Comparison of ENCODE assay signal across 7 mouse cellular contexts in the genomic region with DNA sequence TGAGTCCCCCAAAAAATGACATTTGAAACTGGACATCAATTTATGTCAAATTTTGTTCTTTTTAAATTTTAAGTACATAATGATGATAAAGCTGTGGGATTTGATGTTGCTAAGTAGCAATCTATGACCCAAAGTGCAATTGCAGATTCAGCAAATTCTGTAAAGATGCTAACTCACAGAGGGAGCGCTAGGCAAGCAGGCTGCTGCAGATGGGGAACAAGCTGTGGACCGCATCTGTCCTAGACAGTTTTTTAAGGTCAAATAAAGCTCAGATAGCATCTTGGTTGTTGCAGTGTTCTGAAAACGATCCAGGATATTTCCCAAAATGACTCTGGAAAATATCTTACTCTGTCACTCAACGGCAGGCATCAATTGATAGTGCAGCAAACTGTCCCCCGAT. TPM values are rescaled to one million over a fixed set of nuclear protein-coding genes. Genes with fewer than 3 reads are reported as not detected.
DNase-seq lines count a peak whose midpoint lies in the region; ATAC-seq and TF ChIP-seq lines count a peak whose summit lies in the region.

No protein-coding gene starts in this region.

- H3K9me3 ChIP-seq in lung, embryonic 14.5 days (ENCODE audit: low read depth, low read length) = no peaks in the 10 kb centered on the region
- H3K9me3 ChIP-seq in hindbrain, postnatal 0 days (ENCODE audit: low read length) = no peaks in the 10 kb centered on the region
- H3K9me3 ChIP-seq in midbrain, embryonic 11.5 days (ENCODE audit: control insufficient read depth, low read length) = no peaks in the 10 kb centered on the region

- H3K27ac ChIP-seq in lung, embryonic 14.5 days (ENCODE audit: low read depth) = peak overlapping the region; percentile 59; the same call in 1 of the 2 replicates
- H3K27ac ChIP-seq in hindbrain, postnatal 0 days = peak overlapping the region; percentile 100
- H3K27ac ChIP-seq in midbrain, embryonic 11.5 days (ENCODE audit: low read depth, low read length) = peak overlapping the region; percentile 40; the same call in 1 of the 2 replicates

- peak overlapping the region; percentile 95 for H3K4me3 ChIP-seq in lung, embryonic 14.5 days (ENCODE audit: low read depth, low read length)
- peak overlapping the region; percentile 85 for H3K4me3 ChIP-seq in hindbrain, postnatal 0 days (ENCODE audit: low read length)
- H3K4me3 ChIP-seq in midbrain, embryonic 11.5 days (ENCODE audit: low read depth, low read length) = no peak overlapping the region

- ATAC-seq in lung, embryonic 14.5 days (ENCODE audit: insufficient read depth) = no peak
- ATAC-seq in hindbrain, postnatal 0 days = no peak
- ATAC-seq in midbrain, embryonic 11.5 days (ENCODE audit: low FRiP score) = no peak
- no peak for ATAC-seq in monocyte, adult 5-6 weeks (replicated peaks; ENCODE audit: insufficient number of reproducible peaks, low FRiP score, low TSS enrichment, poor library complexity, severe bottlenecking)

- WGBS in lung, embryonic 14.5 days = 60% methylated on average over 5 of the region's 5 CpGs
- WGBS in hindbrain, postnatal 0 days = 36% methylated on average over 5 of the region's 5 CpGs
- WGBS in midbrain, embryonic 11.5 days = 78% methylated on average over 5 of the region's 5 CpGs

- no peak for TF ChIP-seq CTCF in lung, embryonic 14.5 days (IDR thresholded peaks at IDR 0.05; ENCODE audit: low read depth)
- no peak for TF ChIP-seq CTCF in hindbrain, postnatal 0 days (IDR thresholded peaks at IDR 0.05; ENCODE audit: low read depth)

- H3K27me3 ChIP-seq in lung, embryonic 14.5 days (ENCODE audit: insufficient read depth, low read length) = no peaks in the 10 kb centered on the region
- no peaks in the 10 kb centered on the region for H3K27me3 ChIP-seq in hindbrain, postnatal 0 days (ENCODE audit: insufficient read depth, low read length)
- H3K27me3 ChIP-seq in midbrain, embryonic 11.5 days (ENCODE audit: control insufficient read depth, insufficient read depth, low read length) = no peaks in the 10 kb centered on the region

- peaks cover 3% of the 10 kb centered on the region; the same call in 1 of the 2 replicates for H3K4me1 ChIP-seq in lung, embryonic 14.5 days (ENCODE audit: insufficient read depth)
- 0 out of 2 replicates have a peak, but pooled peaks cover 10% of the 10 kb centered on the region for H3K4me1 ChIP-seq in hindbrain, postnatal 0 days (ENCODE audit: insufficient read depth, low read length)
- peaks cover 10% of the 10 kb centered on the region for H3K4me1 ChIP-seq in midbrain, embryonic 11.5 days (ENCODE audit: control insufficient read depth, insufficient read depth, low read length)

- peak; percentile 36 for DNase-seq in lung, embryonic 14.5 days
- DNase-seq in lung, postnatal 25 days (ENCODE audit: low spot score) = no peak
- DNase-seq in embryo, embryonic 9.5 days (ENCODE audit: extremely low spot score) = peak; percentile 9
- peak; percentile 51 for DNase-seq in hindbrain, postnatal 0 days (ENCODE audit: low spot score)
- no peak for DNase-seq in midbrain, embryonic 11.5 days (ENCODE audit: low spot score, missing footprints)
- DNase-seq in thymus, postnatal 0 days (ENCODE audit: low spot score) = no peak

- H3K4me2 ChIP-seq in lung, embryonic 14.5 days = peak overlapping the region; percentile 81
- peak overlapping the region; percentile 80 for H3K4me2 ChIP-seq in hindbrain, postnatal 0 days (ENCODE audit: low read depth, low read length)
- peak overlapping the region; percentile 43 for H3K4me2 ChIP-seq in midbrain, embryonic 11.5 days

- no peaks in the 10 kb centered on the region for H3K36me3 ChIP-seq in lung, embryonic 14.5 days (ENCODE audit: insufficient read depth)
- no peaks in the 10 kb centered on the region for H3K36me3 ChIP-seq in hindbrain, postnatal 0 days (ENCODE audit: insufficient read depth, low read length)
- no peaks in the 10 kb centered on the region for H3K36me3 ChIP-seq in midbrain, embryonic 11.5 days (ENCODE audit: control insufficient read depth, insufficient read depth, low read length)

- peak overlapping the region; percentile 44 for H3K9ac ChIP-seq in lung, embryonic 14.5 days
- peak overlapping the region; percentile 96 for H3K9ac ChIP-seq in hindbrain, postnatal 0 days (replicated peaks; ENCODE audit: low read length)
- no peak overlapping the region for H3K9ac ChIP-seq in midbrain, embryonic 11.5 days (ENCODE audit: low read length)

RNA-seq across cellular contexts. Expression of a gene that starts 1.0 kb away (rescaled TPM):
- 107 and 112 TPM in 2 replicates for polyA plus RNA-seq in lung, embryonic 14.5 days (2014; fragmentation: Nextera tagmentation; extraction: Ambion mirVana)
- total RNA-seq in hindbrain, postnatal 0 days (2014; rRNA removed) = 366 and 402 TPM in 2 replicates
- 672 and 704 TPM in 2 replicates for polyA plus RNA-seq in hindbrain, postnatal 0 days (2015; fragmentation: Nextera tagmentation; extraction: Ambion mirVana)
- polyA plus RNA-seq in midbrain, embryonic 11.5 days (2014; fragmentation: Nextera tagmentation; extraction: Ambion mirVana) = 371 and 383 TPM in 2 replicates
- 192 and 207 TPM in 2 replicates for polyA plus RNA-seq in thymus, postnatal 0 days (2015; fragmentation: Nextera tagmentation; extraction: Ambion mirVana)
- 39.5 to 72.4 TPM (median 47.7 TPM) in 3 replicates for total RNA-seq in monocyte, adult 5-6 weeks (2017)

RNA-seq across cellular contexts. Expression of a gene that starts 9.8 kb away (rescaled TPM):
- 20.8 and 25.0 TPM in 2 replicates for polyA plus RNA-seq in lung, embryonic 14.5 days (2014; fragmentation: Nextera tagmentation; extraction: Ambion mirVana)
- 7.2 and 11.1 TPM in 2 replicates for total RNA-seq in hindbrain, postnatal 0 days (2014; rRNA removed)
- 5.4 and 6.0 TPM in 2 replicates for polyA plus RNA-seq in hindbrain, postnatal 0 days (2015; fragmentation: Nextera tagmentation; extraction: Ambion mirVana)
- 6.3 and 8.5 TPM in 2 replicates for polyA plus RNA-seq in midbrain, embryonic 11.5 days (2014; fragmentation: Nextera tagmentation; extraction: Ambion mirVana)
- polyA plus RNA-seq in thymus, postnatal 0 days (2015; fragmentation: Nextera tagmentation; extraction: Ambion mirVana) = 14.0 and 14.6 TPM in 2 replicates
- 38.2 to 51.2 TPM (median 49.7 TPM) in 3 replicates for total RNA-seq in monocyte, adult 5-6 weeks (2017)

Comparison
In these comparisons a context has a peak if more than half of its experiments do, and no peak if none do; other contexts are left out.
1. DNase-seq: peak in lung, embryonic 14.5 days (single experiment), embryo, embryonic 9.5 days (single experiment) and hindbrain, postnatal 0 days (single experiment); none in lung, postnatal 25 days (single experiment), midbrain, embryonic 11.5 days (single experiment) and thymus, postnatal 0 days (single experiment).
2. H3K27ac ChIP-seq: peak in every context shown above with its lines; median percentile 100 in hindbrain, postnatal 0 days; 59 in lung, embryonic 14.5 days; 40 in midbrain, embryonic 11.5 days.
3. Peak in every context shown above with its lines, with median percentiles within 50 percentile points of each other: H3K4me2 ChIP-seq.